Mouse (Mus musculus) heart, postnatal 36 days (tissue): ENCODE measurements around the gene Il34. TPM values are rescaled to one million over a fixed set of nuclear protein-coding genes. Genes with fewer than 3 reads are reported as not detected.
A peak's percentile ranks its signal among the peaks of the same experiment; 100 is the strongest.

Source experiments
- DNase-seq, 2 experiments: peaks; one replicate each; pipeline ENCODE4 v3.0.0; 2021 to 2022
- intact Hi-C: fragments of 180-260 bp; cut with DNase I; formaldehyde crosslinking; loops from one replicate; pipeline ENCODE4 v1.15.1; 2025
- total RNA-seq, 2 experiments: library from RNA; stranded (reverse); gene quantifications; 2 replicates each; pipeline ENCODE4 v1.2.3; 2021

Il34 gene
- total RNA-seq, 2 experiments from 2014 or later: 4.3 to 6.9 TPM

DNA sequence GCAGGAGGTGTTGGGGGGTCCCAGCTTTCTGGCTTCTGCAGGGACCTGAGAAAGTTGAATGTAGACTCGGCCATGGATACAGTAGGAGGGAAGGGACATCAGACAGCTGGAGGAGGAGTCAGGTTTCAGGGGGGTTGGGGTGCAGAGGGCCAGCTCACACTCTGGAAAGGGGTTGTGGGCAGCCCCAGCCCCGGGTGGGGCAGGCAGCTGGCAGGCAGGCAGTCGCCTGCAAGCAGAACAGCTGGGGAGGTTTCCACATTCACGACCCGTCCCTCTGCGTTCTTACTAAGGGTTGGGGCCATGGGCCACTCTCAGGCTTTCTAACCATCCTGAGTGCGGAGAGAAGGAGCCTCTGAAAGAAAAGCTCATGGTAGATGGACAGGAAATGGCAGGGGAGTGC is 88.6 kb downstream of the Il34 start:
- intact Hi-C loops: no loop called here
- no peak for DNase-seq

DNA sequence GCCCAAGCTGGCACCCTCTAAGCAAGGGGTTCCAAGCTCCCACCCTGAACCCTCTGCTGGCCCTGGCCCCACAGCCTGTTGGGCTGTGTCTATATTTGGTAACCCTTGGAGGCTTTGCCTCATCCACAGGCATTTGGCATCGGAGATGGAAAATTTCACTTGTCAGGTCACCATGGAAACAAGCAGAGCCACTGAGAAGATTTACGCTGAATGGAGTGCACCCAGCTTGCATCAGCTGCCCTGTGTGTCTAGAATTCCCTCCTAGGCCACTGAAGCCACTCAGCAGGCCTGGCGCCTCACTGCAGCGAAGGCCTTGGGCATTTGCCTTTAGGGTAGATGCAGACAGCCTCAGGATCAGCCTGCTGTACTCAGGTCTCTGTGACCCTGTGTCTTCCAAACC is 89.6 kb downstream of the Il34 start:
- DNase-seq: peak; percentile 42 to 57
- intact Hi-C loops: no loop called here

DNA sequence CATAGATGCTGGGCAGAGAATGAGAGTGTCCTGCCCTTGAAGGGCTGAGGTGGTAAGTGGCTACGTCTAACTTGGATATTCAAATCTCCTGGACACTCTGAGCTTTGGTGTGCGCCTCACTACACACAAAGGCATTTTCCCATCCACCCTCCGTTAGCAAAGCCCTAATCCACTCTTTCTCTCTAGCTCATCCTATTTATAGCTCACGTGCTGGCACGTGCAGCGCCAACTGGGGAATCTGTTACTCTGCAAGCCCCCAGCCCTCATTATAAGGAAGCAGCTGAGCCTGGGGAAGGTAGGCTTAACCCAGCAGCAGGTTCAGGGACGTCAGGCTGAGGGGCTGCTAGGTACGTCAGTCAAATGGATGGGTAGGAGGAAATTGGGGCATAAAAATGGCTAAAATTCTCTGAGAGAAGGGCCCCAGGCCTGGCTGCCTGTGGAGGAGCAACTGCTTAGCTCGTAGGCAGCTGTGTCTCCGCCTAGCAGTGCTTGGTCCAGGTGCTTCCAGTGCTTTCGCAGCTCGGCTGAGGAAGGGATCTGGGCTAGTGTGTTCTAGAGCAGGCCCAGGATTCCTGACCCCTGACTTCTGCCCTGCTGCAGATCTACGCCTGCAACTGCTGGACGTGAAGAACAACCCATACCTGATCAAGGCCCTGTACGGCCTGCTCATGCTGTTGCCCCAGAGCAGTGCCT is 90.8 kb downstream of the Il34 start:
- no peak for DNase-seq
- intact Hi-C loops: no loop called here

GRCm38 (mm10) chr8:110713073-110713472 is 92.7 kb downstream of the Il34 start:
- intact Hi-C loops: no loop called here
- DNase-seq: peak; percentile 38 to 41

DNA sequence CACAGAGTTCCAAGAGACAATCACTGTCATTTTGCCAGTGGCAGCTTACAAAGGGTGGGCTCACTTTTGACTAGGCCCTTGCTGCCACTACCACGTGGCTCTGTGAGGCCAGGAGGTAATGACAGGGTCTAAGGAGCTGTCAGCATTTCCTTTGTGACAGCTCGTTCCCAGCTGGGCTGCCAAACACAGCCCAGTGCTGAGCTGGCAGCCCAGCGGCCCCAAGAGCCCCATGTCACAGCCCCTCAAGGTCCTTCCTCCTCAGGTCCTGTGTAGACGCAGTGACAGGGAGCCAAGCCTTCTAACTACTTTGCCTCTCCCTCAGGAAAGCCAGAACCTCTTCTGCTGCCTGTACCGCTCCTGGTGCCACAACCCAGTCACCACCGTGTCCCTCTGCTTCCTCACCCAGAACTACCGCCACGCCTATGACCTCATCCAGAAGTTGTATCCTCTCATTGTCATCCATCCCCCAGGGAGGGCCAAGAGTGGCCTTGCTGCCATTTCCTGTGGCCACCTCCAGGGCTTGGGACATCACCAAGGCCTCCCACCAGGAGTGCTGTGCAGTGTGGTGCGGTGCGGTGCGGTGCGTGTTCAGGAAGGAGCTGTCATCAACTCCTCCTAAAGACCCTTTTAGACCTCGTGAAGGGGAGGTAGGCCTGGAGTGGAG is 94.3 kb downstream of the Il34 start:
- DNase-seq: peak; percentile 35 to 47
- intact Hi-C loops: no loop called here

- DNase-seq: no peak
- intact Hi-C loops: no loop called here
Observed at GRCm38 (mm10) chr8:110710593-110710992, 95.1 kb downstream of the Il34 start.

DNA sequence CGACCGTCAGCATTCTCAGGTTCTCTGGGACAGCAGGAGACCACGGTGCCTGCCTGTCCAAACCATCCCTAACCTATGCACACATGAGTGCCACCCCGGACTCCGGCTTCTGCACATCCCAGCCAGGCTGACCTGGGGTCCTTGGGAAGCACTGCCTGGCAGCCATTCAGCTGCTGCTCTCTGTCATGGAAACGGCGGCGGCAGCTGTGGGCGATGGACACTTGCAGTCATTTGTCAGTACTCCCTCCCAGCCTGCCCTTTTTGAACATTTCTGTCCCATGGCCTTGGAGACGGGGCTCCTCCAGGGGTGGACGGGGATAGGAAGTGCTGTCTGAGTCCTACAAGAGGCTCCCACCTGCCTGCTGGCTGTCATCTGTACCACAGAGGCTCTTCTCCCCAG is 97.3 kb downstream of the Il34 start:
- intact Hi-C loops: no loop called here
- no peak for DNase-seq

GRCm38 (mm10) chr8:110706288-110706870 is 99.3 kb downstream of the Il34 start:
- intact Hi-C loops: no loop called here

GRCm38 (mm10) chr8:110705391-110706287 is 100.1 kb downstream of the Il34 start:
- no peak for DNase-seq
- intact Hi-C loops: no loop called here

More at GRCm38 (mm10) chr8:110706288-110706870, 99.3 kb downstream of the Il34 start:
- DNase-seq: no peak

DNA sequence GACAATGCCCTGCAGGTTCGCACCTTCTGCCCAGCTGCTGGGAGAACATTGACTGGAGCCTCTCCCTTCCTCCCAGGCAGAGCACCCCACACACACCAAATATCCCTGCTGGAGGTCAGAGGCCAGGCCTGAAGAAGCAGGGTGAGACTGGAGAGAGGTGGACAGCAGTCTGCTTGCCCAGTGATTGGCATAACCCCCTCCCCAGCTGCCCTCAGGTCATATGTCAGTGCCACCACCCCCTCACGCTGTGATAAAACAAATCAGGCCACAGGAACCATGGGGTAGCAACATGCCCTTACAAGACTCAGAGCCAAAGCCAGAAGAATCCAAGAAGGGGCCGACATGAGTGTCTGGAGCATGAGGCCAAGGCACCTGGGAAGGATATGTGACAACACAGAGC is 101.6 kb downstream of the Il34 start:
- no peak for DNase-seq
- intact Hi-C loops: no loop called here

GRCm38 (mm10) chr8:110703460-110704061 is 102.2 kb downstream of the Il34 start:
- intact Hi-C loops: no loop called here
- no peak for DNase-seq

DNA sequence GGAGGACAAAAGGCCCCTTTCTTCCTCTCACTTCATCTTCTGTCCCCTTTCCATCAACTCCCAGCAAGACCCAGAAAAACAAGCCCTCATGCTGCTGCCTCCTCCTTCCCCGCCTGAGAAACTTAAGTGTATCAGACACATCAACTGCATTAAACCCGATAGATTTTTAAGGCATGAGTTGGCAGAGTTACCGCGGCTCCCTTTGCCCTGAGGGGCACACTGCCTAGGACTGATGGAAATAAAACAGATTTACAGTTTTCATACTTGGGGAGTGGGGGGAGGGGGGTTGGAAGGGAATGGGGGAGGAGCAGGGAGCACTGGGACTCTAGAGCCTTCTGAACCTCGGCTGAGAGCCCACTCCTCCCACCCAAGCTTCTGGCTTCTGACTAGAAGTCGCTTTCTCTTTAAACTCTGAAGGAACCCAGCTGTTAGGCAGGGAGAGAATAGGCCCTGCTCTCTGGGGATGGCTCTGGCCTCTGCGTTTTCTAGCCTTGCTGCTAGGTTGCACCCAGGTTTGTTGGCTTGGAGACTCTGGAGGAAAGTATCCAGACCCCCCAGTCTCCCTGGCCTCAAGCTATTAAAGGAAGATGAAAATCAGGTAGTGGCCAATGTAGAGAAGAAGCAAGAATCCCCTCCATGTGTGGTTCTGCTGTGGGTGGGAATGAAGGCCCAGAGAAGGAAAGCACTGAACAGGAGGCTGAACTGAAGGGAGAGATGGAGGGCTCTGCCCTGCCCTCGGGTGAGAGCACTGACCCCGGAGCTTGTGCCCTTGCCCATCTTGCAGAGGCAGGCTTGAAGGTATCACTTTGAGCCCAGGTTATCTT is 102.9 kb downstream of the Il34 start:
- intact Hi-C loops: no loop called here
- no peak for DNase-seq

DNA sequence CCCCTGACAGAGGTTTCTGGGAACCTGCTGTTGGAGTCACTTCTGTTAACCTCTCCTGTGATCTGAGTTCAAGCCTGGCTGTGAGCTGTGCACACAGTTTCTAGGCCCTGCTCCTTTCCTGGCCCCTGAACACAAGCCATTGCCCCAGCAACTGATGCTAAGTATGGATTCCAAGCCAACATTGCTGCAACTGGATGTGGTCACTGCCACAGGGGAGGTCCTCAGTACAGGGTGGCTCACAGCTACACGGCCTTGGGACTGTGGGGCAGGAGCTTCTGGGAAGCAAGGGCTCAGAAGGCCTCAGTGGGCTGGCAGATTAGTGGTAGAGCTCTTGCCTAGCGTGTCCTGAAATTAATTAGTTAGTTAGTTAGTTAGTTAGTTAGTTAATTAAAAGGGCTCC is 105.2 kb downstream of the Il34 start:
- DNase-seq: no peak
- intact Hi-C loops: no loop called here

DNA sequence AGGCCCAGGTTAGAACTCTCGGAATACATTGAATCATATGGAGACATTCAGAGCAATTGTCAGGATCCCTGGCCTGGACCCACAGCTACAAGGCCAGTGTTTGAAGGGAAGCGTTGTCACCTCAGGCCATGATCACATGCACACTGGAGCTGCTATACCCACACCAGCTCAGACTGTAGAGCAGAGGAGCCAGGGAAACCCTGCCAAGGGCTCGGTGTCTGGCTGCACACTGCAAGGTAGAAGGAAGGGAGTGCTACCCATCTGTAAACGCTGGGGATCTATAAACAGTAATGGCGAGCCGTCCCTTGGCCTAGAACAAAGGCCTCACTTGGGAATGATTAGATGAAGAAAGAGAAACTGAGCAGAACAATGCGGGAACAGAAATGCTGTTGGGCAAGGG is 106.2 kb downstream of the Il34 start:
- DNase-seq: no peak
- intact Hi-C loops: no loop called here

DNA sequence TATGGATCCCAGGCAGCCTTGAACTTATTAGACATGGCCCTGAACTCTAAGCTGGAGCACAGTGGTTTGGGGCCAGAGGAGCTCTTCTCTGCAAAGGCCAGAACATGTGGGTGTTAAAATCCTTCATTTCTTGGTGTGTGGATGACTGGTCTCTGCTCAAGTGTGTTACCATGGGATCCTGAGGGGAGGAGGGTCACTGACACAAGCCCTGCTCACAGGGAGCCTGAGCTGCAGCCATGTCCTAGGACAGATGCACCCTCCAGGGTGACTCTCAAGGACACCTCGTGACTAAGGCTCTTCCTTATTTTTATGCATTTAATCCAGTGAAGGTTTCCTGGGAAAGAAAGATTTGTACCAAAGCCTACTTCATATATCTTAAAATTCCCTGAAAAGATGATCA is 107.6 kb downstream of the Il34 start:
- no peak for DNase-seq
- intact Hi-C loops: no loop called here

- intact Hi-C loops: no loop called here
- DNase-seq: no peak
Observed at GRCm38 (mm10) chr8:110697571-110697970, 108.2 kb downstream of the Il34 start.

DNA sequence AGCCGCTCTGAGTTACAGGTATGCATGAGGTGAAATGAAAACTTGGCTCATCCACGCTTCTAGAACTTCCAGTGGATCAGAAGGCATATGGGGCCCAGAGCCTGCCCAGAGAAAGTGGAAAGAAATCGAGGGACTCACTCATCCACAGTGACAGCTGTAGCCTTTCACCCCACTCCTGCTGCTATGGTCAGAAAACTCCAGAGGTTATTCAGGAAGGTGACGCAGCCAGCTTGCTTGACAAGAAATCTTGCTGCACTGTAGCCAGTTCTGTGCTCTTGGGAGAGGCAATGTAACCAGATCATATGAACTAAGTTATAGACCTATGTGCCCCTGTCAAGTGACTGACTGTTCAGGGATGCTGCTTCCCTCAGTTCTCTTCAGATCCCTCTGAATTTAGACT is 109.7 kb downstream of the Il34 start:
- no peak for DNase-seq
- intact Hi-C loops: no loop called here

DNA sequence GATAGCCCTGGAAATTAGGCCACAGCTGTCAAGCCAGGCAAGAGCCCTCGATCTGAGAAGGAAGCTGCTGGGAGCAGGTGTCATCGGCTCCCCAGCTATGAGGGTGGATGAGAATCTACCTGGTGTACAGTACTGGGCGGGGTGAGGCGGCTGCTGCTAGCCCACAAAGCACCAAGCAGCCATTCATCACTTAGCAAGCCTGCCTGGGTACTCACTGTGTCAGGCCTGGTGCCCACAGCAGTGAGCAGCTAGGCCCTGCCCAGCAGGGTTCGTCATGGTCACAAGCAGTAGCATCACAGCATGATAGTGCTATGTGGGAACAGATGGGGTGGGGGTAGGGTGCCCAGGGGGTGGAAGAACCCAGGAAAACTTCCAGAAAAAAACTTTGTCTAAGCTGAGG is 110.3 kb downstream of the Il34 start:
- intact Hi-C loops: no loop called here

GRCm38 (mm10) chr8:110694826-110695225 is 110.9 kb downstream of the Il34 start:
- no peak for DNase-seq
- intact Hi-C loops: no loop called here

More for the DNA sequence above, 110.3 kb downstream of the Il34 start:
- DNase-seq: no peak

DNA sequence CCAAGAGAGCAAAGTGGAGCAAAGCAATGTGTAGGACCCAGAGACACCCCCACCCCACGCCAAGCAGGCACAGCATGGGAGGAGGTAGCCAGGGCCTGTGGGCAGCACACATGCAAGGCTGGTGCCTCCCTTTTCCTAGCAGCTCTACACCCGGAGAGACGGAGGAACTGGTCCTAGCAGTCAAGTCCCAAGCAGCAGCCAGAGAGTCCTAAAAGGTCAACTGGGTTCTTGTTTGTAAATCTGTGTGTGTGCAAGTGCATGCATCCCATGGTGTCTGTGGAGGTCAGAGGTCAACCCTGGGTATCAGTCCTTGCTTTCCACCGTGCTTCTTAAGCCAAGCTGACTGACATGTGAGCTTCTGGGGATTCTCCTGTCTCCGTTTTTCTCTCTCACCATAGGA is 111.5 kb downstream of the Il34 start:
- intact Hi-C loops: no loop called here
- DNase-seq: no peak
